Mouse (Mus musculus): ENCODE data around the gene Grik5. TPM values are rescaled to one million over a fixed set of nuclear protein-coding genes. Genes with fewer than 3 reads are reported as not detected.

The Grik5 gene
- total RNA-seq (2021), result 100 to 1,000 TPM; 236 to 252 TPM
- long read RNA-seq, transcript Grik5-201 (20 exons, 3,763 nt), result major isoform, 20 of 96 reads
- long read RNA-seq, partial matches to known transcripts, result 27 of 96 reads
- long read RNA-seq, other reads (novel, unspliced or antisense), result 49 of 96 reads

GRCm38 (mm10) chr7:25071979-25072715, at the start of gene Grik5, which contains the start of gene Zfp574:
Gene Grik5 (minus strand): TSS chr7:25072346.
Gene Zfp574 (plus strand): TSS chr7:25072567.
- no peak for DNase-seq (ENCODE audit: low spot score in 2 of 2)

GRCm38 (mm10) chr7:25121240-25121786, 49.2 kb upstream of the Grik5 start:
- no peak for DNase-seq (ENCODE audit: low spot score in 2 of 2)

- peak in 1 of 2 experiments; percentile 44 for DNase-seq (ENCODE audit: low spot score in 2 of 2)
These were observed 48.1 kb upstream of the Grik5 start for GRCm38 (mm10) chr7:25120061-25120834.

GRCm38 (mm10) chr7:25112956-25113603, 40.9 kb upstream of the Grik5 start:
- DNase-seq (ENCODE audit: low spot score in 2 of 2), result no peak

- DNase-seq (ENCODE audit: low spot score in 2 of 2), result no peak
These were observed 40.2 kb upstream of the Grik5 start for GRCm38 (mm10) chr7:25112178-25112955.

- no peak for DNase-seq (ENCODE audit: low spot score in 2 of 2)
These were observed 38.2 kb upstream of the Grik5 start for GRCm38 (mm10) chr7:25110336-25110735.

GRCm38 (mm10) chr7:25109355-25109754, 37.2 kb upstream of the Grik5 start:
- DNase-seq (ENCODE audit: low spot score in 2 of 2), result no peak

- no peak for DNase-seq (ENCODE audit: low spot score in 2 of 2)
These were observed 34.8 kb upstream of the Grik5 start for GRCm38 (mm10) chr7:25106790-25107502.

GRCm38 (mm10) chr7:25105411-25106160, 33.4 kb upstream of the Grik5 start:
- peak; percentile 92 to 94 for DNase-seq (ENCODE audit: low spot score in 2 of 2)

GRCm38 (mm10) chr7:25099581-25099980, 27.4 kb upstream of the Grik5 start:
- DNase-seq (ENCODE audit: low spot score in 2 of 2), result no peak

- no peak for DNase-seq (ENCODE audit: low spot score in 2 of 2)
These were observed 26.0 kb upstream of the Grik5 start for GRCm38 (mm10) chr7:25098169-25098568.

GRCm38 (mm10) chr7:25089875-25090274, 17.7 kb upstream of the Grik5 start:
- no peak for DNase-seq (ENCODE audit: low spot score in 2 of 2)

GRCm38 (mm10) chr7:25088968-25089367, 16.8 kb upstream of the Grik5 start:
- no peak for DNase-seq (ENCODE audit: low spot score in 2 of 2)

- no peak for DNase-seq (ENCODE audit: low spot score in 2 of 2)
These were observed 16.4 kb upstream of the Grik5 start for GRCm38 (mm10) chr7:25088531-25088930.

- DNase-seq (ENCODE audit: low spot score in 2 of 2), result no peak
These were observed 15.8 kb upstream of the Grik5 start for GRCm38 (mm10) chr7:25087972-25088371.

GRCm38 (mm10) chr7:25087256-25087912, 15.2 kb upstream of the Grik5 start:
- DNase-seq (ENCODE audit: low spot score in 2 of 2), result no peak

- no peak for DNase-seq (ENCODE audit: low spot score in 2 of 2)
These were observed 14.5 kb upstream of the Grik5 start for GRCm38 (mm10) chr7:25086656-25087055.

- no peak for DNase-seq (ENCODE audit: low spot score in 2 of 2)
These were observed 12.5 kb upstream of the Grik5 start for GRCm38 (mm10) chr7:25084621-25085020.

- DNase-seq (ENCODE audit: low spot score in 2 of 2), result peak in 1 of 2 experiments; percentile 63
These were observed 10.4 kb upstream of the Grik5 start for GRCm38 (mm10) chr7:25082510-25082909.

Measured in layer of hippocampus, postnatal 10 days (tissue).